Mouse (Mus musculus) heart, postnatal 0 days (tissue): ENCODE data around the gene Klhl28.

Experiments
- CTCF ChIP-seq: IDR thresholded peaks from 2 replicates; pipeline ENCODE4 v1.5.1; 2016; ENCODE audit warnings: antibody characterized with exemption, control low read depth, low read depth
- EP300 ChIP-seq: IDR thresholded peaks from 2 replicates; pipeline ENCODE4 v1.6.1; 2016; ENCODE audit warnings: antibody characterized with exemption, low read depth

DNA sequence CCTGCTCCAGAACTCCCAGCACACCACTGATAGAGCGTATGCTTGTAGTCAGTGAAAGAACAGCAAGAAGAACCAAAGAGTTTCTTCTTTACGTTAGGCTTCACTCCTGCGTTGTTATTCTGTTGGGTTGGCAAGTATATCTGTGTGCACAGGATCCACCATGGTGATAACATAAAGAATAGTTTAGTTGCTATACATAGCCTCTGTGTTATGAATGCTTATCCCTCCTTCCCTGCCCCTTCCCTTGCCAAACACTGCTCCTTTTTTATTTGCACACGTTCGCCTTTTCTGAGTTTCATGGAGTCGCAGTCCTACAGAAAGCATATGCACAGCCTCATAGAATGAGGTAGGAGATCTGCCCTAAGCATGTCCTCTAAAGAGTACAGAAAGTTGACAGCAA lies 6.7 kb upstream of the Klhl28 start:
- TF ChIP-seq CTCF (no peak), EP300 (no peak)
